Mouse (Mus musculus): ENCODE data around the gene Gipc2.

The Gipc2 gene

GRCm38 (mm10) chr3:152113496-152113895 is 52.5 kb downstream of the Gipc2 start:
- peak; percentile 64 to 75 for DNase-seq

- no peak for DNase-seq
Measured at GRCm38 (mm10) chr3:152112664-152113063, 53.4 kb downstream of the Gipc2 start.

GRCm38 (mm10) chr3:152111482-152111881 is 54.5 kb downstream of the Gipc2 start:
- no peak for DNase-seq

DNA sequence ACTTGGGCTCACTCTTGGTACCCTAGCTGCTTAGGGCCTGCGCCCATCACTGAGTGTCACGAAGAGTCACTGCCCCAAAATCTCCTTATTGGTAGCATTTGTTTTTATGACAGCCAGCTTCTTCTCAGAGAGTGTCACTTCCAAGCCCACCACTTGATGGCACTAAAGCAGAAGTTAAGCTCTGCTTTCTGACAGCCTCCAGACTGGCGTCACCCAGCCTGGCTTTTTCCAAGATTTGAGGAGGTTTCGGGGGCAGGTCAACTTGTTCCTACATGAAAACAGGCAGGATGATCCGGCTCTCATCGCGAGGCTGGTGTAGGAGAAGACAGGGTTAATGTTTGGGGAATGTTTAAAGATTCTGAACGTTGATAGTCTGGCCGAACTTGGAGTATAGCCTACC is 54.9 kb downstream of the Gipc2 start:
- DNase-seq = peak; percentile 76 to 89

DNA sequence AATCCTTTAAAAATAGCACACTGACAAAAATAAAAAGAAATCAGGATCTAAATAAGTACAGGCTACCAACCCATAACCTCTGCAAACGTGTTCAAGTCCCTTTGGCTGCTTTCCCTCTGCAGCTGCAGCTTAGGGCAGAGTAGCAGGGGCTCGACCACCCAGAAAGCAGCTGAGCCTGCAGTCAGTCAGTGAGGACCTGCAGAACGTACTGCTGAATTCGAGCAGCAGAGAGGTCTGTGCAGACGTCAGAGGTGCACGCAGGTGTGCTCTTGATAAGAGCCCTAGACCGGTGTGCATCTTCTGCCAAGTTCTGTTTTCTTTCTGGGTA is 56.8 kb downstream of the Gipc2 start:
- DNase-seq = no peak

DNA sequence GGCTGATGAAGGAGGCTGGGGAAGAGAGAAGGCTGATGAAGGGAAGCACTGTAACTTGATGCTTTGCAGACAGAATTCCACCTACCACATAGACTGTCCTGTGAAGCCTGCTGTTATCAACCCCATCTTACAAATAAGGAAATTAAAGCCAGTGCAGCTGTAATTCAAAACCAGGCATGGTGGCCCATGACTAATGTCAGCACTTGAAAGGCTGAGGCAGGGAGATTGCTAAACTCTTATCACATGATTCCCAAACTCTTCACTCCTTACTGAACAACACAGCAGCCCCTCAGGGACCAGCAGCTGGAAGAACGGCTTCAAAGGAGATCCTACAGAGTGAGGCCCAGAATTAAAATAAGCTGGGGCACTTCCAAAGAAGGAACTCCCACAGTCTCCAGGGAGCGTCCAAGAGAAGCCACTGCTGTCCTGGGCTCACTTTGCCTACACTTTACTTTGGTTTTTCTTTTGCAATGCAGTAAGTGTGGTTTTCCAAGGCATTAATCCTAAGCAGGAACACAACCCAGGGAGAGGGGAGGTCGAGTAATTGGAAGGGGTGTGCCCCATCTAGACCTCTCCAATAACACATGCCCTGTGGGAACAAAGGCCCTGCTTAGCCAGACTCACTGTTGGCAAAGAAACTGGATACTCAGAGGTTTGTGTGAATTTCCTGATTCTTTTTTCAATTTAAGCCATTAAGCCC is 57.3 kb downstream of the Gipc2 start:
- DNase-seq = no peak

DNA sequence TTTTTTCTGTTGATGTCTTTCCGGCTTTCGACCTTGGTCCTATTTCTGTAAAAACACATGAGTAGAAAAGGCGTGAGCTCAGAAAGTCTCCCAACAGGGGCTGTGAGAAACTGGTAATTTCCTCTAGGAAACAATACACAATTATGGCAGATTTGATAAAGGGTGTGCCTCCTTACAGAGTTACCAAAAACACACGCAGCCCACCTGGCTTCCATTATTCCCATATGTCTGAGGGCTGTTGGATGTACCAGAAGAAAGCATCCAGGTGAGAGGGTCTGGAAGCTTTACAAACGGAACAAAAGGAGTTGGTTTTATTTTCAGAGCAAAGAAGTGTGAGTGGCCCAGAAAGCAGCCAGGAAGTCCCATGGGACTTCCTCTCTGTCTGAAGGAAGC is 58.0 kb downstream of the Gipc2 start:
- DNase-seq = no peak

DNA sequence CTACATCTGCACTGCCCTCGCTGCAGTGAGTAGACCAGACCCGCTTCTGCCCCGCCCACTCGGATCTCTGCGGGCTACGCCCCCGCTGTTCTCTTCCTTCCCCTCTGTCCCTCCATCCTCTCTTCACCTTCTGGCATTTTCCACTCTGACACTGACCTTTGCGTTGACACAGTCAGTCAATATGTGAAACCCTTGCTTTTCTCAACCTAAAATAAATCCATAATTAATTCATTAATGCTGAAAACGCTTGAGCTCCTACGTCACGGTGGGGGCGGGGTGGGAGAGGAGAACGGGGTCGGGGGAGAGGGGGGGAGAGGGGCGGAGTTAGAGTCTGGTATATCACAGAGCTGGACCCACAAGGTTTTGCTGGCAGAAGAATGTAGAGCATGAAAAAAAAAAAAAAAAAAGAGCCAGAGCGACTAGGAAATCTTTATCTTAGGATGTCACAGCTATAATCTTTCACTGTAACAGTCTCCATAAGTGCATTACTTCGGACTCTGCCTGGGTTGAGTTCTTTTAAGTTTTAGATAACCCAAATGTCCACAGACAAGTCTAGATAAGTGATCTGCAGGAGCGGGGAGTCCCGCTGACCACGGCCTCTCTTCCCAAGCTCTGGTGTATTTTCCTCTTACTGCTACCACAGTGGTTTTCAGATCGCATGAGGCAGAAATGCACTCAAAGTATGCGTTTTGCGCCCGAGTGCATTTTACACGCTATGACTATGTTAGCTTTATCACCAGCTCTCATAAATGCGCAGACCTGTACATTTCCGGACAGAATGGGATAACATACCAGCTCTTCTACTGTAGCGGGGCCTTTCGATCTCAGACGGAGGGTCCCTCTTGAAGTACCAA is 58.7 kb downstream of the Gipc2 start:
- DNase-seq = no peak

DNA sequence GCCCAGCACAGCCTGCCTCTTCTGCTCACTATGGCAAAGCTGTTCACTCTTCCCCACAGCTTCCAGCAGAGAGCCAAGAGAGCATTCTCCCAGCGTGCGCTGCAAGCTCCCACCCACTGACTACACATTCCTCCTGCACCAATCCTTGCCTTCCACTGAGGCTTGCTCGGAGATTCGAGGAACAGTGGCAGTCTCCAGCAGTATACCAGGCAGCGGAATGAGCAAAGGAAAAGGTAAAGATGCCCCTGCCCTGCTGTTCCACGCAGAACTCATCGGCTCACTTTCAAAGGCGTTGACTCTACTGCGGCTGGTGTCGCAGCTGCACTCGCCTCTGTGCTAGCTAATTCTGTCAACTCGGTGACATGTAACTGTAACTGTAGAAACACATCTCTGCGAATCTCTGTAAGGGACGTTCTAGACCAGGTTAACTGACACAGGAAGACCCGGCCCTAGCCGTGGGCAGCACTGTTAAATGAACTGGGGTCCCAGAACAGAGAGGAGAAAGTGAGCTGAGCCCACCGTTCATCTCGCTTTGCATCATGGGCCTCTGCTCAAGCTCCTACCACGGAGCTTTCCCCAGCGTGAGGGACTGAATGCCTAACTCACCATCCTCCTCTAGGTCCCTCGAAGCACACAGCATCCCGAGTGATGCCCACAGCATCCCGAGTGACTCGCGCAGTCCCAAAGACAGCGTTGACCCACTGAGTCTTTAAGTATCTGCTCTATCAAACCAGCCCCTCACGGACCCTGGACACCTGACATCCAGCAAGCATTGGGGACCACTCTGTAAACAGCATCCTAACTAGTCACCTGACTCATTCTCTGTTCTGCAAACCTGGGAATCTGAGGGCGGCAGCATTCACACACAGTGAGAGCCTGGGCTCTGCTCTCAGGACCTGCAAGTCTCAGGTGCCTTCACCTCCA is 59.5 kb downstream of the Gipc2 start:
- DNase-seq = no peak

- DNase-seq = peak in 1 of 2 experiments; percentile 44
Measured at GRCm38 (mm10) chr3:152105341-152105740, 60.7 kb downstream of the Gipc2 start.

- DNase-seq = no peak
Measured at GRCm38 (mm10) chr3:152103381-152103780, 62.6 kb downstream of the Gipc2 start.

DNA sequence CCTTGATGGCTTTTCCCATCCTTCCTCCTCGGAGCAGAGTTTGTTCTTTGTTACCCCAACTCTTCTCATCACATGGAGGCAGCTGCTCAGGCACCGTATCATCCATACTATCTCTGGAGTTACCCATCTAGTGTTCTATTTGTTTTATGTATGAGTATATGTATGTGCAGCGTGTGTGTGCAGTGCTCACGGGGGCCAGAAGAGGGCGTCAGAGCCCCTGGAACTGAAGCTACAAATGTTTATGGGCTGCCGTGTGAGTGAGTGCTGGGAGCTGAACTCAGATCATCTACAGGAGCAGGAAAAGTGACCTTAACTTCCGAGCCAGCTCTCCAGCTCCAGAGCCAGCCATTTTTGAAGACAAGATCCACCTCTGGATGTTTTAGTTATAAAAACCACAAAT is 64.6 kb downstream of the Gipc2 start:
- DNase-seq = no peak

DNA sequence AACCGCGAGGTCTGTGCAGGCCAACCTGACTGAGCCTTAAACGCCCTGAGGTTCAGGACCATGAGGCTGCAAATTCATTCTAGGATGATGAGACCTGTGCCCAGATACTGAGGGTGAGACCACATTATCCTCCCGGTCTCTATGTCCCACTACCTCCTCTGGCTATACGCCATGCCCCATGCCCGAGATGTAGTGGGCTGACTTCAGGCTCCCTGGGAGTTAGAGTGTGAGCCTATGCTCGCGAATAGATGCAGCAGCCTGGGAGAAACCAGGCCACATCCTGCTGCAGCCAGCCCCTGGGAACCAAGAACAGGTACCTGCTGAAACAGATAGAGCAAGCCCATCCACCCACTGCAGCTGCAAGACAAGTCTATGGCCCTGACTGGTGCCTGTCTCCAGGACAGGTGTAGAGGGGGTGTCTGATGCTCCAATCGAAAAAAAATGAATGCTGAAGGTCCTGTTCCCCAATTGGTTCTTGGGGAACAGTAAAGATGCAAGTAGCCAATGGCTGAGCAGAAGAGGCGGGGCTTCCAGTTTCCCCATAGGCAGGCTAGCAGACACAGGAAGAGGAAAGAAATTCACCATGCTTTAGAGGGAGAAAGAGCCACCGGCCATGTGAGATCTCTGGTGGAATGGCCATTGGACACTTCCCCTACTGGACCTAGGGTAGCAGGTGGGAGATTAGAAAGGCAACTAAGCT is 65.8 kb downstream of the Gipc2 start:
- no peak for DNase-seq

DNA sequence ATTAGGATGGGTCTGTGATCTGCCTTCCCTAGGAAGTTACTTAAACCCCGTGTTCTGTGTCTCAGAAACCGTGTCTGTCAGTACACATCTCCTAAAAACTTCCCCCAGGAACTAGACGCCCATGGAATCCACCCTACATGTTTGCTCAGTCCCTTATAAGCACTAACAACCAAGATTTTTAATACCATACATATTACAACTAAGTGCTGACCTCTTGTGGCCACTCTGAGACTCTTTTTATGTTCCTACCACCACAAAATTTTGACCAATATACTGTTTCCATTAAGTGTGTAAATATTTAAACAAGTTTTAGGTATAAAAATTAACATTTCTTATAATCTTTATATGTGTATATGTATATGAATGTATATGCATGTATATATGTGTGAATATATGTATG is 71.0 kb downstream of the Gipc2 start:
- no peak for DNase-seq

- DNase-seq = no peak
Measured at GRCm38 (mm10) chr3:152092385-152093057, 73.5 kb downstream of the Gipc2 start.

DNA sequence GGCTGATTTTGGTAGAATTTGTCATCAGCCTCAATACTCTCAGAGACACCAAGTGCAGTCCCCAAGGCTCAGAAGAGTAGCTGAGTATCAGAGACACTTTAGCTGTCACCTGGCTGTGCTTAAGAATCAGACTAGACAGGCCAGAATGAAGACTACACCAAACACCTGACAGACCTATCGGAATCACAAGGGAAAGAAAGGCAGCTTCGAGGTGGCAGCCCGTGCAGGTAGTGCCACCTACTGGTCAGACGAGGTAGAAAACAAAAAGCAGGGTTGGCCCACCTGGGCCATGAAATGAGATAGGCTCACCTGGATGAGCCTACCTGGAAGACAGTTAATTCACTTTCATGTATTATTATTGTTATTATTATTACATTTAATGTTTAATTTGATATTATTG is 76.9 kb downstream of the Gipc2 start:
- DNase-seq = peak; percentile 50 to 69

GRCm38 (mm10) chr3:152081381-152081780 is 84.6 kb downstream of the Gipc2 start:
- no peak for DNase-seq

DNA sequence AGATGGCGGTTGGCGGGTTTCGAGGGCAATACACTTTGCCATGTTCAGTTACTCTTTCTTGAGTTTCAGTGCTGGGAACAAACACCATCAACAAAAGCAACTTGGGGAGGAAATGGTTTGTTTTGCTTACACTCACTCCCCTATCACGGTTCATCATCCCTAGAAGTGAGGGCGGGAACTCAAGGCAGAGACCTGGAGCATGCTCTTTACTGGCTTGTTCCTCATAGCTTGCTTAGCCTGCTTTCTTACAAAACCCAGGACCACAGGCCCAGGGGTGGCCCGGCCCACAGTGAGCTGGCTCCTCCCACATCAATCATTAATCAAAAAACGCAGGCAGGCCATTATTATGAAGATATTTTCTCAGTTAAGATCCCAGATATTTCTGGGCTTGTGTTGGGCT is 89.9 kb downstream of the Gipc2 start:
- DNase-seq = no peak

DNA sequence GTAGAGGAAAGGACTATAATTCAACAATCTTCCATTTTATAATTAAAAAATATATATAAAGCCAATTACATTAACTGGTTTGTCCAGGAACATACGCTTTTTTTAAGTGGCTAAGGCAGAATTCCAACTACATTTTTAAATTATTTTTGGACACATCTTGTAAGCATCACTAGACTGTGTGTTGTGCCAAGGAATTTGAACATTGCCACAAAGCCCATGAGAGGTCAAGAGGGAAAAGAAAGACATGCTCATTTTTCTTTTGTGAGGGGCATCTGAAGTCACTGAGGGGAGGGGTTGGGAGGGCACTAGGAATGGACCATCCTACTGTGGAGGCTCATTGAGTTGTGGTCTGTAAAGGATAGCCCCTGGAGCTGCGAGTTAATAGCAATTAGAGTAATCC is 97.0 kb downstream of the Gipc2 start:
- DNase-seq = no peak

- no peak for DNase-seq
Measured at GRCm38 (mm10) chr3:152068311-152068710, 97.7 kb downstream of the Gipc2 start.

DNA sequence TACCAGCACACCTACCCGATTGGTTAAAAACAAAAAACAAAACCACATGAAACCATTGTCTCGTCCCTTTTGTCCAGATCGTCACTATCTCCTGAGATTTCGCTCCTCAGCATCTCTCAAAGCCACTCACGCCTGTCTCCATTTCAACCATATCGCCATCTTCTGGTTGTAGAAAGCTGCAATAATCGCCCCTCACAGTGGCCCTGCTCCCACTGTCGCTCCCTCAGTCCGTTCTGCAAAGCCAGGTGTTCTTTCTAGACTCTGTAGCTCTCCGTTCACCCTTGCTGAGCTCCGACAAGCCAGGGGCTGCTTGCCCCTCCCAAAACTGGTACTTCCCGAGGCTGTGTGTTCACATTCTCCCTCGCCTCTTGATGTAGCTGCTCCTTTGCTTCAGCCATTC is 99.3 kb downstream of the Gipc2 start:
- DNase-seq = no peak

GRCm38 (mm10) chr3:152065806-152066205 is 100.2 kb downstream of the Gipc2 start:
- DNase-seq = no peak
